Mouse (Mus musculus): Measurements from ENCODE around the gene 2310009B15Rik. TPM values are rescaled to one million over a fixed set of nuclear protein-coding genes. Genes with fewer than 3 reads are reported as not detected.
A peak's percentile ranks its signal among the peaks of the same experiment; 100 is the strongest.
"Not testable (repeated sequence)": the region's sequence is repeated elsewhere in the genome, so short reads cannot be mapped to it uniquely, and the experiment has no call there.

Gene 2310009B15Rik
- polyA plus RNA-seq (2014; fragmentation: Nextera tagmentation; extraction: Ambion mirVana), result 32.5 and 37.1 TPM in 2 replicates

DNA sequence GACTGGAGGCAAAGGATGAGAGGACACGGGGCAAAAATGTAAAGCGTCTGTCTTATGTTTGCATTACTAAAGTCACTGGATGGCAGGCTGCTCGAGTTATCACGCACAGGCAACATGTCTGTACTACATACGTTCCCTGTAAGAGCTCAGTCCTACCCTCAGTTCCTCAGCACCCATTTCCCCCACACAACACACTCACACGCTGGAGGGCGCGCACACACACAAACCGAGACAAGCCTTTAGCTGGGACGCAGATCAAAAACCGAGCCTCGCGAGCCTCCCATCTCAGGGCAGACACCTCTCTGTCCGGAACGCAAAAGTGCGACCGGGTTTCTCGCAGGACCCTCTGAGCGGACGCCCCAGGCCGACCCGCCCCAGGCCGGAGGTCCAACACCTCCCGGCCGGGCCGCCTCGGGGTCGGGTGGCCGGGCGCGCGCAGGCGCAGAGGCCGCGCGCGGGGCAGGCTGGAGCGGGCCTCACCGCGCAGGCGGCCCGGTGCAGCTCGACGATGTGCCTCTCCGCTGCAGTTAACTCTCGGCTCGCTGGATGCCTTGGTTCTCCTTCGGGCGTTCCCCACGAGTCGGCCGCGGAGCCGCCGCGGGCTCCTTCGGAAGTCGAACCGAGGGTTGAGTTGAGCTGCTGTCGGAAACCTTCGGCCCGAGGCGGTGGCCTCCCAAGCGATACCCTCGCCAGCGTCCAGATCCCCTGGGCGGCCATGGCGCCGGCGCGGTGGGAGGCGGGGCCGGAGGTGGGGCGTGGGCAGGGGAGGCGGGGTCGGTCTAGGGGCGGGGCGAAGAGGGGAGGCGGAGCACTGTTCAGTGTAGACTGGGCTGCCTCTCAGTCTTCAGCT is at the start of gene 2310009B15Rik:
TSS of gene 2310009B15Rik (minus strand) at position 752 of the 850 bp plus-strand sequence.
- H3K4me3 ChIP-seq (replicated peaks; ENCODE audit: low read length), result peak within 1 kb of the TSS; percentile 43

DNA sequence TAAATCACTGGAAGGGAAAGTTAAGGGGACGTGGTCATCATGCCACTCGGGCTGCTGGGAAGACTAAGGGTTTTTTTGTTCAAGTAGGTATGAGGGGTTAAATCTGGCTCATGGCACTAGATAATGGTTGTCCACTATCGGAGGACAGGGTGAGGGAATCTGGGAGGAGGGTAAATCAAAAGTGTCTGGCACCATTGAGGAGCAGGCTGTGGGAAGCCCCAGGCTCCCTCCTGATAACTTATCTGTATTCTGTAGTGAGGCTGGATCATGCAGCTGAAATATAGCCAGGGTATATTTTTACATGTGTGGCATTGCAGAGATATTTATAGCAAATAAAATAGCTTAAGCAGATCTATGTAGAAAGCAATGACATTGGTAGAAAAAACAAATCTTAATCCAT is 49.6 kb upstream of the 2310009B15Rik start:
- H3K4me2 ChIP-seq (replicated peaks), result no peak overlapping the region
- H3K36me3 ChIP-seq (replicated peaks; ENCODE audit: control insufficient read depth, insufficient read depth), result no peaks in the 10 kb centered on the region
- no peaks in the 10 kb centered on the region for H3K27me3 ChIP-seq (ENCODE audit: control insufficient read depth, insufficient read depth, low read length)
- no peak overlapping the region for H3K9ac ChIP-seq
- no peak overlapping the region for H3K4me3 ChIP-seq (replicated peaks; ENCODE audit: low read length)
- no peaks in the 10 kb centered on the region for H3K9me3 ChIP-seq (ENCODE audit: control insufficient read depth, low read length)
- ATAC-seq (ENCODE audit: low FRiP score) (no peak), DNase-seq (ENCODE audit: low spot score) (no peak)
- H3K27ac ChIP-seq, result no peak overlapping the region
- H3K4me1 ChIP-seq (replicated peaks; ENCODE audit: control insufficient read depth, insufficient read depth, low read length), result no peaks in the 10 kb centered on the region; the same call in 1 of the 2 replicates
- 78% methylated on average over 3 of the region's 3 CpGs for whole genome bisulfite sequencing

More for the DNA sequence above, at the start of gene 2310009B15Rik:
- ATAC-seq (ENCODE audit: low FRiP score) (peak; percentile 99), DNase-seq (ENCODE audit: low spot score) (peak; percentile 79)
- H3K36me3 ChIP-seq (replicated peaks; ENCODE audit: control insufficient read depth, insufficient read depth); H3K9me3 ChIP-seq (ENCODE audit: control insufficient read depth, low read length); H3K27me3 ChIP-seq (ENCODE audit: control insufficient read depth, insufficient read depth, low read length); H3K4me1 ChIP-seq (replicated peaks; ENCODE audit: control insufficient read depth, insufficient read depth, low read length): not testable (repeated sequence)
- H3K9ac ChIP-seq, result peak within 1 kb of the TSS; percentile 55
- 1% methylated on average over 33 of the region's 79 CpGs for WGBS
- peak within 1 kb of the TSS; percentile 29 for H3K4me2 ChIP-seq (replicated peaks)
- H3K27ac ChIP-seq, result peak within 1 kb of the TSS; percentile 89

DNA sequence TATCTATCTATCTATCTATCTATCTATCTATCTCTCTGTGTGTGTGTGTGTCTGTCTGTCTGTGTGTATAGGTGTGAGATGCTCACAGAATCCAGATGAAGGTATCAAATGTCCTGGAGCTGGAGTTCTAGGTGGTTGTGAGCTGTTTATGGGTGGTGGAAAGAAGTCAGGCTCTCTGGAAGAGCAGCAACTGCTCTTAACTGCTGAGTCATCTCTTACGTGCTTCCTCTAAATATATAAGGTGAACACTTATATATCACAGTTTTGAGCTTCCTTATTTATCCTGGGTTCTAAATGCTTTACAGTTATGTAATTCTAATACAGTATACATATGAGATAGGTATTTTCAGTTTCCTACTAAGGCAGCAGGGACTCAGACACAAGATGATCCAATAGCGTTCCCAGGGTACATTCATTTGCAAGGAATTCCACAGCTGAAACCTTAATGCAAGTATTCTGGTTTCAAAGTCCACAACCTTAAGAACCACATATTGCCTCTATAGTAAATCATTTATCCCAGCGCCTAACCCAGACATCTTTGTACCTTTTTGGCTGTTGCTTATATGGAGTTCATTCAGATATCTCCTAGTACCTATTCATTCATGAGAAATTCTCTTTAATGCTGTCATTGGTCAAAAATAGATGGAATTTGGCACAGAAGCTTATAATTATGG is 48.6 kb upstream of the 2310009B15Rik start:
- DNase-seq (ENCODE audit: low spot score), result no peak

DNA sequence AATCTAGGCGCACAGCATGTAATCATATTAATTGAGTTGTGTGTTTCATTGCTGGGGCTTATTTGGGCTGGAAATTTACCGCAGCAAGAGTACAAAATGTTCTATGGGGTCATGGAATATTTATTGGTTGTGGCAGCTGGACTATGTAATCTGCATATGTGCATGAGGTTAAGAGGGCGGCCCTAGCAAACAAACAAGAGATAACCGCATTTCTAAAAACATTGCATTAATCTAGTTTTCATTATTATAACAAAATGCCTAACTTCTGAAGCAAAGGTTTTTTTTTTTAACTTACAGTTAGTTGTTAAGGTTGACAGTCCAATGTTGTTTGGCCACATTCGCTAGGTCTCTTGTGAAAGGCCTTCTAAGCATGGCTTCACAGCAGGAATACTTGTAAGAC is 47.2 kb upstream of the 2310009B15Rik start:
- Histone ChIP-seq H3K9ac (no peak overlapping the region), H3K27ac (no peak overlapping the region), H3K4me1 (replicated peaks; ENCODE audit: control insufficient read depth, insufficient read depth, low read length) (no peaks in the 10 kb centered on the region), H3K4me2 (replicated peaks) (no peak overlapping the region), H3K27me3 (ENCODE audit: control insufficient read depth, insufficient read depth, low read length) (no peaks in the 10 kb centered on the region), H3K36me3 (replicated peaks; ENCODE audit: control insufficient read depth, insufficient read depth) (no peaks in the 10 kb centered on the region), H3K9me3 (ENCODE audit: control insufficient read depth, low read length) (no peaks in the 10 kb centered on the region), H3K4me3 (replicated peaks; ENCODE audit: low read length) (no peak overlapping the region)
- 91% methylated on average over 5 of the region's 5 CpGs for WGBS
- peak; percentile 14 for DNase-seq (ENCODE audit: low spot score)
- no peak for ATAC-seq (ENCODE audit: low FRiP score)

More for the DNA sequence above, 48.6 kb upstream of the 2310009B15Rik start:
- H3K9me3 ChIP-seq (ENCODE audit: control insufficient read depth, low read length), result no peaks in the 10 kb centered on the region
- H3K4me1 ChIP-seq (replicated peaks; ENCODE audit: control insufficient read depth, insufficient read depth, low read length), result no peaks in the 10 kb centered on the region; the same call in 1 of the 2 replicates
- WGBS, result 97% methylated on average over 3 of the region's 3 CpGs
- no peak overlapping the region for H3K9ac ChIP-seq
- no peak for ATAC-seq (ENCODE audit: low FRiP score)
- no peaks in the 10 kb centered on the region for H3K36me3 ChIP-seq (replicated peaks; ENCODE audit: control insufficient read depth, insufficient read depth)
- no peaks in the 10 kb centered on the region for H3K27me3 ChIP-seq (ENCODE audit: control insufficient read depth, insufficient read depth, low read length)
- no peak overlapping the region for H3K27ac ChIP-seq
- no peak overlapping the region for H3K4me3 ChIP-seq (replicated peaks; ENCODE audit: low read length)
- no peak overlapping the region for H3K4me2 ChIP-seq (replicated peaks)

DNA sequence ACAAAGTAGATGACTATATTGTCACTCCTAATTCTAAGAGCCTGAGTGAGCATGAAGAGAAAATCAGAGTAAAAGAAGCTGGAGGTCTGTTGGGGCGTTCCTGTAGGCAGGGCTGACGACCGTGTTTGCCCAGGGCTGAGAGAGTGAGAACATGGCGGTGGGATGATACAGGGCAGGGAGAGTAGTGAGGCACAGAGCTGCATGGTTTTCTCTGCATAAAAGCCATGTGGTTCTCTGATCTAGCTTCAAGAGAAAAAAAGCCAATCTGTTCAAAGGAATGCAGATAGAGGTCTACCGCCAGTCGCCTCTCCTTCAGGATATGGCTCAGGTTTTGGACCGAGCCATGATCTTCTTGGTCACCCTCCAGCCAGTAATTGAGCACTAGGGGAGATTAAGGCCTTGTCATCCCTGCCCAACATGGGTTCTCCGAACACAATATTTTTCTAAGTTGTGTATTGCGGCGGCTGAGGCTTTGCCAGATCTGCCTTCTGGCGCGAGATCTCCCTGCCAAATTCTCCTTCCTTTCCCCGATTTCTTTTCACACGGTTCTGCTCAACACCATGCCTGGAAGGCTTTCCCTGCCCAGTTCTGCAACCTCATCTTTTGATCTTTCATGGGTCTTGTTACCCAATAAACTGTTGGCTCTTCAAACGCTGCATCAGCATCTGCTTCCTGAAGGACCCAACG is 44.9 kb upstream of the 2310009B15Rik start:
- Histone ChIP-seq H3K4me3 (replicated peaks; ENCODE audit: low read length) (no peak overlapping the region), H3K36me3 (replicated peaks; ENCODE audit: control insufficient read depth, insufficient read depth) (no peaks in the 10 kb centered on the region), H3K27me3 (ENCODE audit: control insufficient read depth, insufficient read depth, low read length) (no peaks in the 10 kb centered on the region), H3K9ac (no peak overlapping the region), H3K27ac (no peak overlapping the region), H3K4me1 (replicated peaks; ENCODE audit: control insufficient read depth, insufficient read depth, low read length) (no peaks in the 10 kb centered on the region), H3K9me3 (ENCODE audit: control insufficient read depth, low read length) (no peaks in the 10 kb centered on the region), H3K4me2 (replicated peaks) (no peak overlapping the region)
- ATAC-seq (ENCODE audit: low FRiP score) (no peak), DNase-seq (ENCODE audit: low spot score) (no peak)
- 93% methylated on average over 16 of the region's 16 CpGs for WGBS

DNA sequence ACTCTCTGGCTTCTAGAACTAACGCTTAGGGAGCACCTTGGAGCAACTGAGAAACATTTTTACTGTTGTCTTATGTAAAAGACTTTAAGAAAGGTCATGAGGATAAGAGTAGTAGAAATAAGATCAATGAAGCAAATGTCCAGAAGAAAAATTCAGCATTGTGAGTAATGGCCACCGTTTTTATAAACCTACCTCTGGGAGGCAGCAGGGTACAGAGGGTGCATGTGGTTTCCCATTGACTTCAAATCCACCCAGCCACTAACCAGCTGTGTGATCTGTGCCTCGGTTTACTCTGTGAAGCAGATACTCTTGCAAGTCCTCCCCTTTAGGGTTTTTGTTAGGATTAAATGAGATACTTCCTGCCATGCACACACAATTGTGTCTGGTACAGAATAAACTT is 39.4 kb upstream of the 2310009B15Rik start:
- H3K27ac ChIP-seq, result no peak overlapping the region
- no peak for ATAC-seq (ENCODE audit: low FRiP score)
- no peak overlapping the region for H3K4me2 ChIP-seq (replicated peaks)
- H3K4me1 ChIP-seq (replicated peaks; ENCODE audit: control insufficient read depth, insufficient read depth, low read length), result no peaks in the 10 kb centered on the region
- 79% methylated on average over 3 of the region's 3 CpGs for WGBS
- DNase-seq (ENCODE audit: low spot score), result no peak
- no peaks in the 10 kb centered on the region for H3K27me3 ChIP-seq (ENCODE audit: control insufficient read depth, insufficient read depth, low read length)
- H3K9me3 ChIP-seq (ENCODE audit: control insufficient read depth, low read length), result peaks cover 8% of the 10 kb centered on the region; the same call in 1 of the 2 replicates
- H3K4me3 ChIP-seq (replicated peaks; ENCODE audit: low read length), result no peak overlapping the region
- no peak overlapping the region for H3K9ac ChIP-seq
- H3K36me3 ChIP-seq (replicated peaks; ENCODE audit: control insufficient read depth, insufficient read depth), result no peaks in the 10 kb centered on the region

DNA sequence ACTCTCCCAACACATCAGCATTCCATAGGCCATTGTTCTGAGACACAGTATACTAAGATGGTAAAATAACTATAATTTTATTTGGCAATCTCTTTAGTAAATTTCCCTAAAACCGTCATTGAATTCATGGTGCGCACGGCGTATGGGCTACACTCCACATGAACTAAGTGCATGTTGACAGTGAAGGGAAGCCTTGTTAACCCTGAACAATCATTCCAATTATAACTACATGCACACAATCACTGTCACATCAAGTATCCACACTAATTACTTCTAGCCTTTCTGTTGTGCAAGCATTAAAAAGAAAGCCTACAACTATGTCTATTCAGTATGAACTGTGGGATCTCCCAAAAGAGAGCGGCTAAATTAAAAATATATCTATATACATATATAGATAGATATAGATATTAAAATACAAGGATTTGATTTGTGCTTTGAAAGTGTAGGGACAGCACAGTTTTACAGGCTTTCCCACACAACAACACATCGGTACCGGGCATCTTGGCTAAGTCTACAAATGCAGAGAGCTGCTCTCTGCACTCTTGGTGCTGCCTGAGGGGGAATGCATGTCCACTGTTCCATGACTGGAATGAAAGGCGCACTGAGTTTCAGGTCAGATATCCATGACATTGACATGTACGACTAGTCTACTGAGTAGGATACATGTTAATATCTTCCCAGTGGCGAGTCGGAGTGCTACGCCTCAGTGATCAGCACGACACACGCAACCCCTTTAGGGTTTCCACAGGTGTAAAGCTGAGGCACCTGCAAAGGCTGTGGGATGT is 21.0 kb upstream of the 2310009B15Rik start:
- Histone ChIP-seq H3K27me3 (ENCODE audit: control insufficient read depth, insufficient read depth, low read length) (no peaks in the 10 kb centered on the region), H3K4me3 (replicated peaks; ENCODE audit: low read length) (no peak overlapping the region), H3K36me3 (replicated peaks; ENCODE audit: control insufficient read depth, insufficient read depth) (no peaks in the 10 kb centered on the region), H3K27ac (no peak overlapping the region), H3K9me3 (ENCODE audit: control insufficient read depth, low read length) (no peaks in the 10 kb centered on the region), H3K4me1 (replicated peaks; ENCODE audit: control insufficient read depth, insufficient read depth, low read length) (no peaks in the 10 kb centered on the region), H3K9ac (no peak overlapping the region), H3K4me2 (replicated peaks) (no peak overlapping the region)
- DNase-seq (ENCODE audit: low spot score) (peak; percentile 14), ATAC-seq (ENCODE audit: low FRiP score) (no peak)
- 95% methylated on average over 14 of the region's 14 CpGs for WGBS

DNA sequence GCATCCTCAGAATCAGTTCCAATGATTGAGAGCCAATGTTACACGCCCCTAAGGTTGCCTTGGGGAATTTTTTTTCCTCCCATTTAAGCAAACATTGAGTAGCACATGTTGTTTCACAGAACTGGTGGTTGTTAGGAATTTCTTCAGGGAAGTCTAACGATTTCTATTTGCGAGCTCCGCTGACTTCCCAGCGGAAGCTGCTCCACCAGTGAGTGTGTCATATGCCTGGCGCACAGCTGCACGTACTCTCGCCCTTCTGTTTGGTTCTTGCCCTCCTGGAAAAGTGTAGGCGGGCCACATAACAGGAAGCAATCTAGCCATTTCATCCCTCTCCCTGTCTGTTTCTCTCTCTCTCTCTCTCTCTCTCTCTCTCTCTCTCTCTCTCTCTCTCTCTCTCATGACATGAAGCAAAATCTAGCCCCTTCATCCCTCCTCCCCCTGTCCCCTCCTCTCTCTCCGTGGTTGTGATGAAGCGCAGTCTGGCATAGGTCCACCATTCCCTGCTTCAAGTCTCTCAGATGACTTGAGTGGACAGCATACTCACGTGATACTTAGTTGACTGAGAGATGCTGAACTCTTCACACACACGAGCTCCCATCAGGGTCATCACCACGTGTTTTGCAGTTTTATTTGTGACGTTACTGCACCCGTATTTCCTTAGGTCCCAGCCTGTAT is 19.9 kb upstream of the 2310009B15Rik start:
- Histone ChIP-seq H3K4me3 (replicated peaks; ENCODE audit: low read length) (no peak overlapping the region), H3K9ac (no peak overlapping the region), H3K36me3 (replicated peaks; ENCODE audit: control insufficient read depth, insufficient read depth) (no peaks in the 10 kb centered on the region), H3K4me1 (replicated peaks; ENCODE audit: control insufficient read depth, insufficient read depth, low read length) (no peaks in the 10 kb centered on the region), H3K27me3 (ENCODE audit: control insufficient read depth, insufficient read depth, low read length) (no peaks in the 10 kb centered on the region), H3K27ac (no peak overlapping the region), H3K4me2 (replicated peaks) (peak overlapping the region; percentile 1; the same call in 1 of the 2 replicates), H3K9me3 (ENCODE audit: control insufficient read depth, low read length) (no peaks in the 10 kb centered on the region)
- DNase-seq (ENCODE audit: low spot score), result peak; percentile 8
- 71% methylated on average over 16 of the region's 16 CpGs for WGBS
- no peak for ATAC-seq (ENCODE audit: low FRiP score)
